Mouse (Mus musculus) hindbrain, embryonic 15.5 days (tissue): ENCODE data around the gene Wfikkn2. TPM values are rescaled to one million over a fixed set of nuclear protein-coding genes. Genes with fewer than 3 reads are reported as not detected.

Source experiments
- ATAC-seq: fragments of 200-750 bp; cut with Nextera tagmentation; 2 replicates; pipeline ENCODE4 v1.8.0; 2017; ENCODE audit warnings: low read depth, moderate number of reproducible peaks, moderate TSS enrichment; ENCODE audit not compliant: low FRiP score
- H3K27ac ChIP-seq: fragments of 300-500 bp; sonication (generic); replicated peaks from 2 replicates; pipeline ENCODE4 v1.5.1; 2015; ENCODE audit warnings: mild to moderate bottlenecking, inconsistent platforms
- H3K27me3 ChIP-seq: fragments of 300-500 bp; sonication (generic); 2 replicates; pipeline ENCODE4 v1.6.1; 2015; ENCODE audit warnings: control low read depth, inconsistent platforms
- H3K36me3 ChIP-seq: fragments of 300-500 bp; sonication (generic); 2 replicates; pipeline ENCODE4 v1.6.1; 2015; ENCODE audit warnings: control low read depth, inconsistent platforms
- H3K4me1 ChIP-seq: fragments of 300-500 bp; sonication (generic); replicated peaks from 2 replicates; pipeline ENCODE4 v1.6.1; 2015; ENCODE audit warnings: control low read depth, inconsistent platforms
- H3K4me2 ChIP-seq: fragments of 300-500 bp; sonication (generic); 2 replicates; pipeline ENCODE4 v1.6.1; 2015; ENCODE audit warnings: moderate library complexity, mild to moderate bottlenecking, inconsistent platforms
- H3K4me3 ChIP-seq: fragments of 300-500 bp; sonication (generic); 2 replicates; pipeline ENCODE4 v1.5.1; 2015; ENCODE audit warnings: mild to moderate bottlenecking, inconsistent platforms
- H3K9ac ChIP-seq: fragments of 300-500 bp; sonication (generic); 2 replicates; pipeline ENCODE4 v1.6.1; 2015; ENCODE audit warnings: inconsistent platforms
- H3K9me3 ChIP-seq: fragments of 300-500 bp; sonication (generic); 2 replicates; pipeline ENCODE4 v1.6.1; 2016; ENCODE audit warnings: control low read depth, inconsistent platforms
- WGBS: fragments of 180-500 bp; shearing (Covaris S2); methylation state at CpG from one replicate; pipeline ENCODE4 v1.1.7; 2015; 5-methylcytosine and 5-hydroxymethylcytosine counted together
- polyA plus RNA-seq: library from polyadenylated mRNA; unstranded; fragments of >200 nt; fragmentation: Nextera tagmentation; extraction: Ambion mirVana; gene quantifications from 2 replicates; pipeline ENCODE4 v1.2.1, GENCODE M21; 2015

Gene Wfikkn2
- polyA plus RNA-seq, 1 experiment from 2014 or later, result 7.9 TPM

DNA sequence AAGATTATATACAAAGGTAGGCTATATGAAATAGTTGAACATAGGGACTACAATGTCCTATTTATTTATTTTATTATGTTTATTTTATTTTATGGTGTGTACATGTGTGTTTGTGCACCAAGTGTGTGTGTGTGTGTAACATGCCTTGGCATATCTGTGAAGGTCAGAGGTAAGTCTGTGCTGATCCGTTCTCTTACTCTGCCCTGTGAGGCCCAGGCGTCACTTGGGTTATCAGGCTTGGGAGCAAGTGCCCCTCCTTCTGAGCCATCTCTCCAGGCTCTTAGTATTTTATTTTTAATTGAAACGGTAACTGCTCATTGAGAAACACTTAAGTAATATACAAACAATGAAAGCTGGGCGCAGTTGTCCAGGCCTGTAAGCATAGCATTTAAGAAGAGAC lies 45.4 kb downstream of the Wfikkn2 start:
- WGBS, result 85% methylated on average over 4 of the region's 4 CpGs
- Histone ChIP-seq H3K36me3 (no peaks in the 10 kb centered on the region), H3K4me3 (no peak overlapping the region), H3K27ac (no peak overlapping the region), H3K4me2 (no peak overlapping the region), H3K9me3 (no peaks in the 10 kb centered on the region), H3K27me3 (no peaks in the 10 kb centered on the region), H3K4me1 (no peaks in the 10 kb centered on the region), H3K9ac (no peak overlapping the region)
- ATAC-seq, result no peak

DNA sequence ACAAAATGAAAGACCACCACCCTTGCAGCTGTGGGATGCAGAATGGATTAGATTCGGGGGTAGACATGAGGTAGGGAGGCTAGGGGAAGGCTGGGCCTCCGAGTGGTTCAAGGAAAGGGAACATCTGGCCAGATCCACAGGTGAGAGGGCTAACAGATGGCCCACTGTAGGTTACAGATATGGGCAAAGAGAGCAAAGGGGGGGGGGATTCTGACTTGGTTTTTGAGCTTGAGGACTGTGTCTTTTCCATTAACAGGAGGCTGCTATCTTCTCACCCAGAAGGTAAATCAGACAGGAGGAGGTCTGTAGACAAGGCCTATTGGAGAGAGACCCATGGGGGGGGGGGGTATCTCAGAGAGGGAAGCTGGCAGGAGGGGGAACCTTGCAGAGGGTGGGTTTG lies 46.0 kb downstream of the Wfikkn2 start:
- H3K9me3 ChIP-seq, result no peaks in the 10 kb centered on the region
- no peak for ATAC-seq
- no peaks in the 10 kb centered on the region for H3K36me3 ChIP-seq
- WGBS, result 78% methylated on average over 2 of the region's 2 CpGs
- no peaks in the 10 kb centered on the region for H3K27me3 ChIP-seq
- H3K4me3 ChIP-seq, result no peak overlapping the region
- no peak overlapping the region for H3K4me2 ChIP-seq
- H3K27ac ChIP-seq, result no peak overlapping the region
- H3K4me1 ChIP-seq, result 0 out of 2 replicates have a peak, but pooled peaks cover 2% of the 10 kb centered on the region
- no peak overlapping the region for H3K9ac ChIP-seq

DNA sequence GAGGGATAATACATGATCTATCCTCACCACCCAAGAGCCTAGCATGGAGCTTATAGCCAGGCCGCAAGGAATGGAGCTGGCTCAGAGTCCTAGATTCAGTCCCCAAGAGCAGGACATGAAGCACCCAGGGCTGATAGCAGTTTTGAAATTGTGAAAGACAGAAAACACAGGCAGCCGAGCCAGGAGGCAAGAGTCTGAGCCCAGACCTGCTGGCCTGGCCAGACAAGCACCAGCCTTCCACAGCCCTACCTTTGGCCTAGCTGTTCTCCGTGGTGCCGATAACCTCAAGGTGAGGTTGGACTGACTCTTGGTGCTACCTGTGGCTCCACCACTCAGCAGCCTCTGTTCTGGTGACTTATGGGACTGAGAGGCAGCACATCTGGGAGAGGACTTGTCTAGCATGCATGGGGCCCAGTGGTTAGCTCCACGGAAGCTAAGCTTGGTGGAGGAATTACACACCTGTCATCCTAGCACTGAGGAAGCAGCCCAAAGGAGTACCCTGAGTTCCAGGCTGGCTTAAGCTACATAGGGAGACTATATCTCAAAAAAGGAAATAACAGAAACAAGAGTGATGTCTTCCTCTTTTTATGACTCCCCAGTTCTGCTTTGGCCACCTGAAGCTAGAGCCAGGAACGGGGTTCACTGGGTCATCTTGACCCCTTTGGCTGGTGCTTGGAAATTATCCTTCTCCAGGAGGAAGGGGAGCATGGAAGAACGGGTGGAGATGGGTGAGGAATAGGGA lies 47.2 kb downstream of the Wfikkn2 start:
- 92% methylated on average over 7 of the region's 7 CpGs for WGBS
- Histone ChIP-seq H3K27me3 (no peaks in the 10 kb centered on the region), H3K4me3 (no peak overlapping the region)

DNA sequence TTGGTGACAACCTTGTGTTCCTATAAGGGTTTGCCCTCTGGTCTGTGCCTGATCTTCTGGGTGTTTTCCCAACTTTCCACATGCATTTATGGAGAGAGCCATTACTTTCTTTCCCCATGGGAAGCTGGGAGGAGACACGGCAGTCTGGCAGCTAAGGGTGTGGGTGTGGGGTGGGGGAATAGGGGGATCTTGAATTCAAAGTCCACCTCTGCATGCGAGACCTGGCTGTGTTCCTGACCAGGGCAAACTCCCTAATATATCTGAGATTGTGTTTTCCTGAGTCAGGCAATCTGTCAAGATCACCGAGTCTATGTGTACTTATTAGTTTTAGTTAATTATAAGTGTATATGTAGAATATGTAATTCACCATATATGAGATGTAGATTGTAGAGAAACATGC lies 49.5 kb downstream of the Wfikkn2 start:
- ATAC-seq, result no peak
- Histone ChIP-seq H3K4me2 (no peak overlapping the region), H3K4me3 (no peak overlapping the region), H3K36me3 (no peaks in the 10 kb centered on the region), H3K27me3 (no peaks in the 10 kb centered on the region), H3K4me1 (0 out of 2 replicates have a peak, but pooled peaks cover 4% of the 10 kb centered on the region), H3K9ac (no peak overlapping the region), H3K27ac (no peak overlapping the region), H3K9me3 (no peaks in the 10 kb centered on the region)
- 77% methylated on average over 3 of the region's 3 CpGs for WGBS

More for the DNA sequence above, 47.2 kb downstream of the Wfikkn2 start:
- Histone ChIP-seq H3K27ac (no peak overlapping the region), H3K36me3 (no peaks in the 10 kb centered on the region), H3K4me2 (no peak overlapping the region), H3K9ac (no peak overlapping the region), H3K4me1 (0 out of 2 replicates have a peak, but pooled peaks cover 4% of the 10 kb centered on the region), H3K9me3 (no peaks in the 10 kb centered on the region)
- ATAC-seq, result no peak

DNA sequence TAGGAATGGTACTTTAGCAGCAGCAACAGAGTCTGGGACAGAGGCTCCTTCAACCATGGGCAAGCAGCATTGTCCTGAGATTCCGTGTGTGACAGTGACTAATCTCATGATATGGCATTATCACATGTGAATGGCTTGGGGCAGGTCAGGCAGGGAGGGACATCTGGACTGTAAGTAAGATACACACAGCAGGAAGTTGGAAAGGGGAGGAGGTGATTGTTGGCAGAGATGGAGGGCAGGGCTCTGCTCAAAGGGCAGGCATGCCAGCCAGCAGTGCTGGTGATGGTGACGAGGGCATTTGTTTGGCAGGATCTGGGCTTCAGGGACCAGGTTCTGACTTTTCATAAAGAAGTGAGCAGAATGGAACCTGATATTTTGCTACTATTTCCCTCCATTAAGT lies 52.7 kb downstream of the Wfikkn2 start:
- Histone ChIP-seq H3K9ac (no peak overlapping the region), H3K9me3 (no peaks in the 10 kb centered on the region), H3K4me3 (no peak overlapping the region), H3K4me1 (peaks cover 10% of the 10 kb centered on the region; the same call in 1 of the 2 replicates), H3K27me3 (no peaks in the 10 kb centered on the region), H3K4me2 (no peak overlapping the region), H3K36me3 (no peaks in the 10 kb centered on the region), H3K27ac (peak overlapping the region; percentile 34; the same call in 1 of the 2 replicates)
- 32% methylated on average over 2 of the region's 2 CpGs for WGBS
- no peak for ATAC-seq

DNA sequence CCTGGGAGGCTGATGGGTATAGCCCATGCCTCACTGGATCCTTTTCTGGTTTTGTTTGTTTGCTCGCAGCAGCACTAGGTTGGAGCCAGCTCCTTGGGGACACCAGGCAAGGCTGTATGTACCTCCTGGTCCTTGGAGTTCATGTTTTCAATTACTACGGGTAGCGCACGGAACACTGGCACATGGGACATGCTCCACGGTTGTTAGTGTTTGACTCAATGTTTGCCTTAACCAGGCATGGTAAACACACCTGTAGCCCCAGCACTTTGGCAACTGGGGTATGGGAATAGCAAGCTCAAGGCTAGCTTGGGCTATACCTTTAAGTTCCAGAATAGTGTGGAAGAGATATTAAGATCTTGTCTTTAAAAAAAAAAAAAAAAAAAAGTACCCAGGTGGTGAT lies 55.1 kb downstream of the Wfikkn2 start:
- no peak overlapping the region for H3K4me3 ChIP-seq
- H3K9me3 ChIP-seq, result no peaks in the 10 kb centered on the region
- WGBS, result 75% methylated on average over 5 of the region's 5 CpGs
- no peak for ATAC-seq
- H3K27ac ChIP-seq, result no peak overlapping the region
- H3K27me3 ChIP-seq, result no peaks in the 10 kb centered on the region
- H3K4me2 ChIP-seq, result no peak overlapping the region
- no peak overlapping the region for H3K9ac ChIP-seq
- H3K4me1 ChIP-seq, result peaks cover 10% of the 10 kb centered on the region; the same call in 1 of the 2 replicates
- H3K36me3 ChIP-seq, result no peaks in the 10 kb centered on the region

DNA sequence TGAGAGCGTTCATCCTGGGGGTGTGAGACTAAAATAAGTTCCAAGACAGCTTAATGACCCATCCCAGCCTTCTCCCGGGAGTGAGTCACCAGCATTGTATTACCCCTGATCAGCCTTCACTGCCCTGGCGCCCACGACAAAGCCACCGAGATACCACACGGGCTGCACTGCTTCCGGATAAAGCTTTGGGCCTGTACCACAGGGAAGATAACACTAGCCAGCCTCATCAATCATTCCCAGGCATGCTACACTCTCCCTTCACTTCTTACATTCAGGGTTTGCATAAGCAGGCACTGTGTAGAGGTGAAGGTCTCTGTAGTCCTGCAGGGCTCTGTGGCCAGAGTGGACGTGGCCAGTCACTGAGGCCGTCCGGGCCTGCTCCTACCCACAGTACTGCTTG lies 56.2 kb downstream of the Wfikkn2 start:
- H3K9ac ChIP-seq, result no peak overlapping the region
- no peaks in the 10 kb centered on the region for H3K9me3 ChIP-seq
- H3K4me1 ChIP-seq, result peaks cover 6% of the 10 kb centered on the region; the same call in 1 of the 2 replicates
- peak; percentile 54; the same call in 1 of the 2 replicates for ATAC-seq
- no peak overlapping the region for H3K4me2 ChIP-seq
- H3K27me3 ChIP-seq, result no peaks in the 10 kb centered on the region
- 59% methylated on average over 10 of the region's 10 CpGs for WGBS
- H3K4me3 ChIP-seq, result no peak overlapping the region
- H3K36me3 ChIP-seq, result no peaks in the 10 kb centered on the region
- 0 out of 2 replicates have a peak overlapping the region, but pooled peaks have one; percentile 25 for H3K27ac ChIP-seq

Other genes with a start within 250 kb of the Wfikkn2 start
- 77.4 and 89.5 TPM in 2 replicates for gene Spag9, start 249.9 kb downstream of the Wfikkn2 start, polyA plus RNA-seq
- gene Tob1, start 34.6 kb downstream of the Wfikkn2 start, polyA plus RNA-seq, result 32.8 and 35.6 TPM in 2 replicates
- 0.66 TPM in 1 of 2 replicates, not detected in the other for gene Gm21885, start 35.9 kb upstream of the Wfikkn2 start, polyA plus RNA-seq
- 126 and 127 TPM in 2 replicates for gene Luc7l3, start 76.0 kb upstream of the Wfikkn2 start, polyA plus RNA-seq
- 18.3 and 21.5 TPM in 2 replicates for gene Ankrd40, start 82.0 kb upstream of the Wfikkn2 start, polyA plus RNA-seq
- gene Abcc3, start 147.0 kb upstream of the Wfikkn2 start, polyA plus RNA-seq, result 0.53 and 1.2 TPM in 2 replicates
- gene Cacna1g, start 228.2 kb upstream of the Wfikkn2 start, polyA plus RNA-seq, result 15.0 and 18.8 TPM in 2 replicates
- gene Spata20, start 240.2 kb upstream of the Wfikkn2 start, polyA plus RNA-seq, result 0.29 and 0.84 TPM in 2 replicates